Mouse (Mus musculus) spleen, postnatal 4 days (tissue): Measurements from ENCODE around the gene Nsd1.
"Not testable (repeated sequence)": the region's sequence is repeated elsewhere in the genome, so short reads cannot be mapped to it uniquely, and the experiment has no call there.

Source experiments
- DNase-seq, 2 experiments: peaks; one replicate each; pipeline ENCODE4 v3.0.0; 2022; ENCODE audit warnings: low spot score in 2 of 2

The Nsd1 gene

DNA sequence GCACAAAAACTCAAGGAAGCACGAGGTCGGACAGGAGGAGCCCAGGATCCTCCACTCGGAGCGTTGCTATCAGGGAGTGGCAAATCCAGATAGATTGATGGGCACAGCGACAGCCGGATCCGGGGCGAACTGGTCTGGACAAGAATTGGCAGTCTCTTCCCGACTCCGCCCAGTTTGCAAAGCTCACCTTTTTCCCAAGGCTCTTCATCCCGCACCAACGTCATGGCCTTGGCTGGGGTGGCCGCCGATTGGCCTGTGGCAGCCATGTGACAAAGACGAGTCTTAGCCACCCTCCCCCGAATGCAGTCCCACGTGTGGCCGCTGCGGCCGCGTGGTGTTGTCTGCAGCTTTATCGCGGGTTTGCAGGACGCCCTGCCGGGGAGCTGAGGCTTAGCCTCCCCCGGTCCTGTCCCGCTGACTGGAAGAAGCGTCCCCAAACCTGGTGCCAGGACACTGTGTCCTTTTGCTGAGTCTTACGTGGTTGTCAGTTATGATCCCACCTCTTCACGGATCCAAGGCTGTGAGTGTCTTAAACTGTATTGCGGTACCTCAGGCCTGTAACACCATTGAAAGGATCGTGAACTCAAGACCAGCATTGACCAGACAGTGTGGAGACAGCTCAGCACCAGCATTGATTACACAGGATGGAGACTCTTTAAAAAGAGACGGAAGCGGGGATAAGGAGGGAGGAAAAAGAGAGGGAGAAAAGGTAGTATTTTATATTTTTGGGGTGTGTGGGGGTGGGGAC, 19.3 kb upstream of the Nsd1 start:
- DNase-seq, result peak; percentile 93 to 95

DNA sequence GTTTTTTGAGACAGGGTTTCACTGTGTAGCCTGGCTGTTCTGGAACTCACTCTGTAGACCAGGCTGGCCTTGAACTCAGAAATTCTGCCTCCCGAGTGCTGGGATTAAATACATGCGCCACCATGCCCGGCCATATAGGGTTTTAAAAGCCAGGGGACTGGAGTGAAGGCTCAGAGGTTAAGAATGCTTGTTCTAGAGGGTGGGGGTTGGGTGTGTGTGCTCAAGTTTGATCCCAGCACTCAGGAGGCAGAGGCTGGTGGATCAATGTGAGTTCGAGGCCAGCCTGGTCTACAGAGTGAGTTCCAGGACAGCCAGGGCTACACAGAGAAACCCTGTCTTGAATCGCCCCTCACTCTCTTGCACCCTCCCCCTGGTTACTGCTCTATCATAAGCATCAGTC, 18.0 kb upstream of the Nsd1 start:
- DNase-seq, result no peak

DNA sequence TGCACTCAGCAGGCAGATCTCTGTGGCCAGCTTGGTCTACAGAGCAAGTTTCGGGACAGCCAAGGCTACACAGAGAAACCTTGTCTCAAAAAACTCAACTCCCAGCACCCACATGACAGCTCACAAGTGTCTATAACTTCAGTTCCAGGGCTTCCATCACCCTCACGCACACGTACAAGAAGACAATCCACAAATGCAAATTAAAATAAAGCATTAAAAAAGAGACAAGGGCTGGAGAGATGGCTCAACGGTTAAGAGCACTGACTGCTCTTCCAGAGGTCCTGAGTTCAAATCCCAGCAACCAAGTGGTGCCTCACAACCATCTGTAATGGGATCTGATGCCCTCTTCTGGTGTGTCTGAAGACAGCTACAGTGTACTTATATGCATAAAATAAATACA, 6.8 kb upstream of the Nsd1 start:
- not testable (repeated sequence) for DNase-seq

DNA sequence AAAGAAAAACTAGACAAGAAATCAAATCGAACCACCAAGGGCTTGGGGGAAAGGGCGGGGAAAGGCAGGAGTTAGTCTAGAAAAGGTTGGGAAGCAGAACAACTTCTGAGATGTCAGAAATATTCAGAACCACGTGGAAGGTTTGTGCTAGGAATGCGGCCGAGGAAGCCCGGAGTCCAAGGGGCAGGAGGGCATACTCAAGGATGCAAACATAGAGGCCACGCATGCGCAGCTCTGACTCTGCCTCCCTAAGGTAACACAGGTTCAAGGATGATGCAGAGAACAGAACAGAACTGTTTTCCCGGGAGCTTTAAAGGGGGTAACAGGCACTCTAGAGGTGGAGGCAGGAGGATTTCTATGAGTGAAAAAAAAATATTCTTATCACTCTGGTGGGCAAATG, 5.8 kb upstream of the Nsd1 start:
- no peak for DNase-seq

DNA sequence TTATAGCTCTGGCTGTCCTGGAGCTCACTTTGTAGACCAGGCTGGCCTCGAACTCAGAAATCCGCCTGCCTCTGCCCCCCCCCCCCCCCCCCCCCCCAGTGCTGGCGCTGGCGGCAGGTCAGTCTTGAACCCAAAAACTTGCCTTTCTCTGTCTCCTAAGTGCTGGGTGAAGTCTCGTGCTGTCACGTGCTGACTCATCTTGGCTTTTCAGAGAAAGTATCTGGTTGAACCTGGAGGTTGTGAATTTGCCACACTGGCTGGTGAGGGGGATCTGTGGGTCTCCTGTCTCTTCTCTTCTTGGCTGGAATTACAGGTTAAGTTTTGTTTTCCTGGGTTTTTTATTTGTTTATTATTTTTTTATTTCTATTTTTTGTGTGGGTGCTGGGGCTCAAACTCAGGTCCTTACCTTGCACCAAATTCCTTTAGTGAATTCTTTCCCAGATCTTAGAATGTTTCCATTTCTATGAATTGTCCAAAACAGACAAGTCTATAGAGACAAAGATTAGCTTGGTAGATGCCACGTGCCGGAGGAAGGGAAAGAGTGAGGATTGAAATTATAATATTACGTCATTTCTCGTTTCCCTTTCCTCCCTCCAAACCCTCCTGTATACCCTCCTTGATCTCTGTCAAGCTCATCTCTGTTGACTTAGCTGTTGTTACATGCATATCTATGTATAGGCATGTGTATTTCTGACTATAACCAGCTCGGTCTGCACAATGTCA, 4.8 kb upstream of the Nsd1 start:
- DNase-seq, result no peak

DNA sequence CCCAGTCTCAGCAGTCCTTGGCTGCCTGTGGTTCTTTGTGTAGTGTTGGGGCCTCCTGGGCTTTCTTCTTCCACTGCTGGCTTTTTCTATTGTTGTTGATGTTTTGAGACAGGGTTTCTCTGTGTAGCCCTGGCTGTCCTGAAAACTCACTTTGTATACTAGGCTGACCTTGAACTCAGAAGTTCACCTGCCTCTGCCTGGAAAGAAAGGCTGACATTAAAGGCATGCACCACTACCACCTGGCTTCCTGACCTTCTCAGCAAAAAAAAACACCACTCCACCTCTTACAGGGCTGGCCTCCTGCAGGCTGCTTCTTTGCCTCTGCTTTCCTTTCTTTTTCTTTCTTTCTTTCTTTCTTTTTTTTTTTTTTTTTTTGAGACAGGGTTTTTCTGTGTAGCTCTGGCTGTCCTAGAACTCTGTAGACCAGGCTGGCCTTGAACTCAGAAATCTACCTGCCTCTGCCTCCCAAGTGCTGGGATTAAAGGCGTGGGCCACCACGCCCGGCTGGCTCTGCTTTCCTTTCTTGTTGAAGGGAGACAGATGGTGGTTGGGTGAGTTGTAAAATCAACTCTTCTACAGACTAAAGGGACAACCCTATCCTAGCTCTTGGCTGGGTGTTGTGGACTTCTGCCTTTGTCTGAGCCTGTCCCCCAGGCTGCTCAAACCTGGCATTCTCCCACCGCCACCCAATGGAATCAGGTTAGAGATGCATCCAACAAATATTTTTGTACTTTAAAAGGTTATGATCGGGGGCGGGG, 4.0 kb upstream of the Nsd1 start:
- DNase-seq, result no peak

DNA sequence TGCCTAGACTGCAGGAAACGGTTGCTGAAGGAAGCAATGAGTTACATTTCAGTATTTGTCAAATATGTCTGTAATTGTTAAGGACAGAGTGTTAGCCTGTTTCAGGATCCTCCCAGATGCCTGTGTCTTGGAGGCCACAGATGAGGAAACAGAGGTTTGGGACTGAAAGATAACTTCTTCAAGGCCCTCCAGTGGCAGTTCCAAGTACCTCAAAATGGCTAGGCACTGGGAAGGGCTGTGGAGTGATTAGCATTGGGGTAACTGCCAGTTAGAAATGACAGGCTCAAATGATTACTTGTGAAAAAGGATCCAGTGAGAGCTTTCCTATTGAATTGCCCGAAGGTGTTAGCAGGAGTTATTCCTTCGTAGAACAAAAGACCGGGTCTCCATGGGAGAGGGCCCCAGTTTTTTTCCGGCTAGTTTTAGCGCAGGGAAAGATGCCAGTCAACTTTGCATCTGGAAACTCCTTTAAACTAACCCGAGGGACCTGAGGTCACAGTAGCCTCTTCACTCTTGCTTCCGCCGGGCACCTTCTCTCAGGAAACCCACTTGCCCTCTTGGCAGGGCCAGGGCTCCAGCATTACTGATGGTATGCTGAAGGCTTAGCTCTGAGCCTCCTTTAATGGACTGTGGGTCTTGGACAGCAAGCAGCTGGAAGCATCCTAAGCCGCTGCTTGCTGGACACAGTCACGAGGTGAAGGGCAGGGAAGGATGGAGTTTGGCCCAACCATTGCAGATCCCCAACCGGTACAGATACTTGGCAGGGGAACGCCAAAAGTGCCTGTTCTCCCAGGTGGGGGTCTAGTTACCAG, 539 bp upstream of the Nsd1 start:
- no peak for DNase-seq

DNA sequence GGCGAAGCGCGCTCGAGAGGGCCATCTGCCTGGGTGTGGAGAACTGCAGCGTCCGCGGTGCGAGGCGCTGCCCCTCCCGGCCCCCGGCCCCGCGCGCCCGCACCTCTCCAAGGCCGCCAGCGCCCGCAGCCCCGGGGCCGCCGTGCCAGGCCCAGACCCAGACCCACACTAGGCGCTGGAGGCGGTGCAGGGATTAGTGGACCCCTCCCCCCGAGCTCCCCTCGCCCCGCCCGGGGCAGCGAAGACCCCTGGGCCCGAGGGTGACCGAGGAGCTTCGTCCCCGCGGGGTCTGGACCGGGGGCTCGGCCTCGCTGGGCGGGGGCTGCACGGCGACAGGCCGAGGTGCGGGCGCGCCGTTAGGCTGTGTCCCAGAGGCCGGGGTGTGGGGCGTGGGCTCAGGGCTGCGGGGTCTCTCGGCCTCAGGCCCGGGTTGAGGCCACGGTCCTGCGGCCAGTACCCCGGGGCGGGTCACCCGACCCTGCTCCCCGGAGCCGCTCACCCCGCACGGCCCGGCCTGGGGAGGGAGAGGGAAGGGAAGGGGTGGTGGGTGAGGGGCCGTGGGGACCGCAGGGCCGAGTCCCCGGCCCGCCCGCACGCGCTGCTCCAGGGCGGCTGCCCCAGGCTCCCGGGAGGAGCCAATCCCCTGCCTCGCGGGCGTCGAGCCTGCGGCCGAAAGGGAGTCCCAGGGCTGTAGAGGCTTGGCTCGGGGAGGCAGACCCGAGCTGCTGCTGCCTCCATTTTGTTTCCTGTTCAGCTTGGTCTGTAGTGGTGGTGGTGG, 800 bp downstream of the Nsd1 start:
- DNase-seq, result peak; percentile 43 to 83

DNA sequence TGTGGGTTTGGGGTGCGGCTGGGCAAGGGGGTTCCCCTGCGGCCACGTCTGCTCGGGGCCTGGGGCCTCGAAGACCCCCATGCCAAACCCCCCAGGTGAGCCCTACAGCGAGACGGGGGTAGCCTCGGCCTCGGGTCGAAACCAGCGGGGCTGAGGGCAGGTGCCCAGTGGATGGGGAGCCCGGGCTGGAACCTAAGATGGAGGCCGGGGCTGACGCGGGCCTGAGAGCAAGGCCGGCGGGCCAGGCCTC, 1.3 kb downstream of the Nsd1 start:
- peak in 1 of 2 experiments; percentile 91 for DNase-seq

DNA sequence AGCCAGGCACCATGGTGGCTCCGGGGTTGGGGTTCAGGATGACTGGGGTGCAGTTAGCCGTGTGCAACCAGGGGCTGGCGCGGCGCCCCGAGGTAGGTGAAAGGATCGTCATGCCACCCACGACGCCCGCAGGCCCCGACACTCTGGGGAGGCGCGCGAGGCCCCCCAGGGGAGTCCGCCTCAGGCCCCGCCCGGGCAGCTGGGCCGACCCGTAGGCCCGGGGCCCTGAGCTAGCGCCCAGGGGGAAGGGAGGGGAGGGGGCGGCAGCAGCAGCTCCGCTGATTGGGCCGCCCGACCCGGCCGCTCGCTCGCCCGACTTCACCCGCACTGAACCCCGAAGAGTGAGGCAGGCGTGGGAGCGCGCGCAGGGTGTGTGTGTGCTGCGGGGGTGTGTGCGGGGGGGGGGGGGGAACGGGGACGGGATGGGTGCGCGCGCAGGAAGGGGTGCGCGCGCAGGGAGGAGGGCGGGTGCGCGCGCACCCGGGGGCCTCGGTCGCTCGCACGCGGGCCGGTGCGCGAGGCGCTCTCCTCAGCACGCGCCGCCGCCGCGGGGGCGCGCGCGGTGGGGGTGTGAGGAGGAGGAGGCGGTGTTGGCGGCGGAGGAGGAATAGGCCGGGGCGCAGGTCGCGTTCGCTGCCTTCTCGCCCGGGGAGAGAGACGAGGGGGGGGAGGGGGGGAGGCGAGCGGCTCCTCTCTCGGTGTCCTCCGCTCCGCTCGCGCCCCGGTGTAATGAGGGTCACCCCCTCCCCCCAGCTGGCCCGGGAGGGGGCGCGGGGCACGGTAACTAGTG, 1.8 kb downstream of the Nsd1 start:
- peak; percentile 86 to 93 for DNase-seq

DNA sequence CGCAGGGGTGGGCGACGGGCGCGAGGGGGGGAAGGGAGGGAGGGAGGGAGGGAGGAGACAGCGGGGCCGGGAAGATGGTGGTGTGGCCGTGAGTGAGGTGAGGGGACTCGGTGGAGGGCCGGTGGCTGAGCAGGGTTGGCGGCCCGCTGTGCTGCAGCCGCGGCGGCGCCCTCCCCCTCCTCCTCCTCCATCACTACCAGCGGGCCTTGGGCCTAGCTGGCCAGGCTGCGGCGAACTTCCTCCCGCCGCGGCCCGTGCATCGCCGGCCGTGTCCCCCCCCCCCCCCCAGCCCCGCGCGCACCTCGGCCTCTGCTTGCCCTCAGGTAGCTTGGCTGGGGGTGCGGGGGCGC, 2.4 kb downstream of the Nsd1 start:
- peak in 1 of 2 experiments; percentile 57 for DNase-seq

DNA sequence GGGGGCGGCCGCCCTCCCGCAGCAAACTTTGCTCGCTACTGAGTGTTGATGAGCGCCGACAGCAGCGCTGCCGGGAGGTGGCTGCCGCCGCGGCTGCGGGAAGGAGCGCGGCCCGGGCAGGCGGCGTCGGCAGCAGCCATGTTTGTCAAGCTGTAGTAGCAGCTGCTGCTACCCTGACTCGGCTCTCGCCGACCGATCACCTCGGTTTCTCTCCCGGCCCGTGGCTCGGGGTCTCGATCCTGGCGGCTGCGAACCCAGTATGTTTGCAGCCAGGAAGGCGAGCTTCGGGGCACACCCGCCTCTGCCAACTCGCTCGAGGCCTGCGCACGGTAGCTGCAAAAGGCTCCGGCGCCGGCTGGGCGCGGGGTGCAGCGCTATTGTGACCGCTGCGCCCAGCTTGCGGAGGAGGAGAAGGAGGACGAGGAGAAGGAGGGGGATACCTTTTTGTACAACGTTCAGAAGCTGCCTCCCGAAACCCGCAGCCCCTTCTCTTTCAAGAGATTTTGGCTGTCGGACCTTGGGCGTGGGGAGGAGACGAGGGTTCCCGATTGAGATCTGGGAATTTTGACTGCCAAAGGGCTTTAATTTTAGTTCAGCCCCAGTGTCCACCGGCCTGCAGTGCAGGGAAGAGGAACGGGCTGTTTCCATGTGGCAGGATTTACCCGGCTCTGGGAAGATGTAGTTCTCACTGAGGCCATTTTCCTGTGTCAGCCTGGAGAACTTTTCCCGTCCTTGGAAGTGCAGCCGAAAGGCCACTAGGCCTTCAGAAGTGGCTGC, 3.0 kb downstream of the Nsd1 start:
- DNase-seq, result peak; percentile 62 to 85

DNA sequence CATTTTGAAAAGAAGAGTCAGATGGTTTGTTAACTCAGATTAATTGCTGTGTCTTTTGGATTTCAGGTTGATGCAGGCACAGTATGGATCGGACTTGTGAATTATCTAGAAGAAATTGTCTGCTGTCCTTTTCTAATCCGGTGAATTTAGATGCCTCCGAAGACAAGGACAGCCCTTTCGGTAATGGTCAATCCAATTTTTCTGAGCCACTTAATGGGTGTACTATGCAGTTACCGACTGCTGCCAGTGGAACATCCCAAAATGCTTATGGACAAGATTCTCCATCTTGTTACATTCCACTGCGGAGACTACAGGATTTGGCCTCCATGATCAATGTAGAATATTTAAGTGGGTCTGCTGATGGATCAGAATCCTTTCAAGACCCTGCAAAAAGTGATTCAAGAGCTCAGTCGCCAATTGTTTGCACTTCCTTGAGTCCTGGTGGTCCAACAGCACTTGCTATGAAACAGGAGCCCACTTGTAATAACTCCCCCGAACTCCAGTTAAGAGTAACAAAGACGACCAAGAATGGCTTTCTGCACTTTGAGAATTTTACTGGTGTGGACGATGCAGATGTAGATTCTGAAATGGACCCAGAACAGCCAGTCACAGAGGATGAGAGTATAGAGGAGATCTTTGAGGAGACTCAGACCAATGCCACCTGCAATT, 3.7 kb downstream of the Nsd1 start:
- DNase-seq, result no peak

DNA sequence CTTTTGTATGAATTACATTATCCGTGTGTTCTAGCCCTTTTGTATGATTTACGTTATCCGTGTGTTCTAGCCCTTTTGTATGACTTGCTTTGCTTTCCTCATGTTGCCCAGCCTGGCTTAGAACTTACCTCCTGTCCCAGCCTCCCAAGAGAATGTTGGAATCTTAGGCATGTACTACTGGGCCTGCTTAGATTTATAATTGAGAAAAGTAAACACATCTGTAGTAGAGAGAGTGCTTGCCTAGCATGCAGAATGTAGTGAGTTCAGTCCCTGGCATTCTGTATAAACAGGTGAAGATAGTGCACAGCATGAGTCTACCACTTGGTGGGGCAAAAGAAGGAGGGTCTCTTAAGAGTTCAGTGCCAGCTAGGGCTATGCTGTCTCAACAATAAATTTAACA, 14.8 kb downstream of the Nsd1 start:
- no peak for DNase-seq

DNA sequence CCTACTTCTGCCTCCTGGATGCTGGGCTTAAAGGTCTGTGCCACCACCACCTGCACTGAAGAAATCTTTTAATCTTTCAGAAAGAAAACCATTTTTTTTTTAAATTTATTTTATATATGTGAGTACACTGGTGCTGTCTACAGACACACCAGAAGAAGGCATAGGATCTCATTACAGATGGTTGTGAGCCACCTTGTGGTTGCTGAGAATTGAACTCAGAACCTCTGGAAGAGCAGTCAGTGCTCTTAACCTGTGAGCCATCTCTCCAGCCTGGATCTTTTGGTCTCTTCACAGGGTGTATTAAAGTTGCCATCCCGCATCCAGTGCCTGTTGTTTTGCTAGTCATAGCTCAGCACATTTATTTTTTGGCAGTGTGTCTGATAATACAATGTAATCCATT, 21.1 kb downstream of the Nsd1 start:
- DNase-seq, result no peak

DNA sequence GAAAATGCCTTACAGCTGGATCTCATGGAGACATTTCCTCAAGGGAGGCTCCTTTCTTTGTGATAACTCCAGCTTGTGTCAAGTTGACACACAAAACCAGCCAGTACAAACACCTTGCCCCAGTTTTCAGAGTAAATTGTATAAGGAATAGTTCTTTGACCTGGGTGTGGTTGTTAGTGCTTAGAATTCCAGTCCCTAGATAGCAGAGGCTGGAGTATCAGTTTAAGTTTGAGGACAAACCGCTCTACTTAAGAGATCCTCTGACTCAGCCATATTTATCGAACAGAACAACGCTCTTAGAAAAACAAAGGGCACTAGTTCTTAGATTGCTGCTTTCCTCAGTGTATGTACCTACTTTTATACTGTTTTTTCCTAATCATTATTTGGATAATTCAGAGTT, 33.6 kb downstream of the Nsd1 start:
- no peak for DNase-seq

DNA sequence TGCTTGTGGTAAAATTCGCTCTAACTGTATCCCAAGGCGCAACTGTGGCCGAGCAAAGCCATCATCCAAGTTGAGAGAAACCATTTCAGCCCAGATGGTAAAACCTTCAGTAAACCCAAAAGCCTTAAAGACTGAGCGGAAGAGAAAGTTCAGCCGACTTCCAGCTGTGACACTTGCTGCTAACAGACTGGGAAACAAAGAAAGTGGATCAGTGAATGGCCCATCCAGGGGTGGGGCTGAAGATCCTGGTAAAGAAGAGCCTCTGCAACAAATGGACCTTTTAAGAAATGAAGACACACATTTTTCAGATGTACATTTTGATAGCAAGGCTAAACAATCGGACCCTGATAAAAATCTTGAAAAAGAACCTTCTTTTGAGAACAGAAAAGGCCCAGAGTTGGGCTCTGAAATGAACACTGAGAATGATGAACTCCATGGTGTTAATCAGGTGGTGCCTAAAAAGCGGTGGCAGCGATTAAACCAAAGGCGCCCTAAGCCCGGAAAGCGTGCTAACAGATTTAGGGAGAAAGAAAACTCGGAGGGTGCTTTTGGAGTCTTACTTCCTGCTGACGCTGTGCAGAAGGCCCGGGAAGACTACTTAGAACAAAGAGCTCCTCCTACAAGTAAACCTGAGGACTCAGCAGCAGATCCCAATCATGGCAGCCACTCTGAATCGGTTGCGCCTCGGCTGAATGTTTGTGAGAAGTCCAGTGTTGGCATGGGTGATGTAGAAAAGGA, 37.9 kb downstream of the Nsd1 start:
- DNase-seq, result no peak

DNA sequence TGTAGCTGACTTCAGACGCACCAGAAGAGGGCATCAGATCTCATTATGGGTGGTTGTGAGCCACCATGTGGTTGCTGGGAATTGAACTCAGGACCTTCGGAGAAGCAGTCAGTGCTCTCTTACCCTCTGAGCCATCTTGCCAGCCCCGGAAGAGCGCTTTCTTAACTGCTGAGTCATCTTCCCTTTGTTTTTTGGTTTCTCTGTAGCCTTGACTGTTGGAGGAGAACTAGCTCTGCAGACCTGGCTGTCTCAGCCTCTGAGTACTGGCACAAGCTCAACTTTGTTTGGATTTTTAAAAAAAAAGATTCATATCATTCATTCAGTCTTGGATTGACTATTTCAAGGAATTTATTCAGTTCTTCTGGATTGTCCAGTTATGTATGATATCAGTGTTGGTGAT, 39.7 kb downstream of the Nsd1 start:
- DNase-seq, result no peak

DNA sequence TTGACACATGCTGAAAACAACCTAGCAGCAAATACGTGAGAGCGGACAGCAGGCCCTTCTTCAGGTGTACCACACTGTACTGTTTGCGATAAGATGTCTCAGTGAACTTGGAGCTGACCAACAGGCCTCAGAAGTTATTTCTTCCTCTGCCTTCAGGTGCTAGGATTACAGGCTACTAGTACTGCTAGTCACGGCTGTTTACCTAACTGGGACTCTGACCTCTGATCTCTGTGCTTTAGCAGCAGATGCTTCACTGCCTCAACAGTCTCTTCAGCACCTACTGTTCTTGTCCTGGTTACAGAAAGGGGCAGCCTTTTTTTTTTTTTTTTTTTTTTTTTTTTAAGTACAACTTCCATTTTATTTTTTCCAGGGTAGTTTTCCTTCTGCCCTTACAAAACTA, 43.2 kb downstream of the Nsd1 start:
- DNase-seq, result no peak
